Mouse (Mus musculus): ENCODE measurements at regions not wholly inside any gene's neighbourhood (a gene's known extent, or its start where the extent isn't known, plus 50 kb on each side); places are given as distances from the start of the nearest gene placed in this dataset.

GRCm38 (mm10) chr11:52634189-52634588 is 130.2 kb upstream of the Fstl4 start:
- no peak for DNase-seq

- DNase-seq, result no peak
Observed at GRCm38 (mm10) chr11:52635716-52636389, 128.6 kb upstream of the Fstl4 start.

- no peak for DNase-seq
Observed at GRCm38 (mm10) chr11:52638939-52639338, 125.5 kb upstream of the Fstl4 start.

- no peak for DNase-seq
Observed at GRCm38 (mm10) chr11:52641725-52642338, 122.6 kb upstream of the Fstl4 start.

GRCm38 (mm10) chr11:52644081-52644768 is 120.2 kb upstream of the Fstl4 start:
- DNase-seq, result no peak

GRCm38 (mm10) chr11:52648176-52648839 is 116.1 kb upstream of the Fstl4 start:
- DNase-seq, result no peak

- DNase-seq, result no peak
Observed at GRCm38 (mm10) chr11:52648849-52649400, 115.5 kb upstream of the Fstl4 start.

- DNase-seq, result no peak
Observed at GRCm38 (mm10) chr11:52654640-52655039, 109.8 kb upstream of the Fstl4 start.

- DNase-seq, result peak; percentile 13
Observed at GRCm38 (mm10) chr11:52655720-52656474, 108.5 kb upstream of the Fstl4 start.

GRCm38 (mm10) chr11:52661234-52661633 is 103.2 kb upstream of the Fstl4 start:
- DNase-seq, result no peak

GRCm38 (mm10) chr11:52661894-52662593 is 102.4 kb upstream of the Fstl4 start:
- DNase-seq, result no peak

- no peak for DNase-seq
Observed at GRCm38 (mm10) chr11:52665343-52665742, 99.1 kb upstream of the Fstl4 start.

GRCm38 (mm10) chr11:52675022-52675421 is 89.4 kb upstream of the Fstl4 start:
- DNase-seq, result no peak

GRCm38 (mm10) chr11:52678259-52678658 is 86.2 kb upstream of the Fstl4 start:
- DNase-seq, result no peak

- DNase-seq, result no peak
Observed at GRCm38 (mm10) chr11:52685436-52685835, 79.0 kb upstream of the Fstl4 start.

GRCm38 (mm10) chr11:52692701-52693100 is 71.7 kb upstream of the Fstl4 start:
- no peak for DNase-seq

GRCm38 (mm10) chr11:52701682-52702081 is 62.8 kb upstream of the Fstl4 start:
- DNase-seq, result no peak

- peak; percentile 30 for DNase-seq
Observed at GRCm38 (mm10) chr11:52703391-52703790, 61.0 kb upstream of the Fstl4 start.

Measured in lung, postnatal 36 days (tissue).